Mouse (Mus musculus) retina, postnatal 1 day (tissue): ENCODE measurements around the gene Dnajb3.

Experiments
- DNase-seq: peaks from one replicate; pipeline ENCODE4 v3.0.0-alpha.2; 2012

Gene Dnajb3

GRCm38 (mm10) chr1:88205294-88205922 lies at the start of gene Dnajb3:
Gene Dnajb3, minus strand, starts transcription at chr1:88205782.
- peak; percentile 90 for DNase-seq

DNA sequence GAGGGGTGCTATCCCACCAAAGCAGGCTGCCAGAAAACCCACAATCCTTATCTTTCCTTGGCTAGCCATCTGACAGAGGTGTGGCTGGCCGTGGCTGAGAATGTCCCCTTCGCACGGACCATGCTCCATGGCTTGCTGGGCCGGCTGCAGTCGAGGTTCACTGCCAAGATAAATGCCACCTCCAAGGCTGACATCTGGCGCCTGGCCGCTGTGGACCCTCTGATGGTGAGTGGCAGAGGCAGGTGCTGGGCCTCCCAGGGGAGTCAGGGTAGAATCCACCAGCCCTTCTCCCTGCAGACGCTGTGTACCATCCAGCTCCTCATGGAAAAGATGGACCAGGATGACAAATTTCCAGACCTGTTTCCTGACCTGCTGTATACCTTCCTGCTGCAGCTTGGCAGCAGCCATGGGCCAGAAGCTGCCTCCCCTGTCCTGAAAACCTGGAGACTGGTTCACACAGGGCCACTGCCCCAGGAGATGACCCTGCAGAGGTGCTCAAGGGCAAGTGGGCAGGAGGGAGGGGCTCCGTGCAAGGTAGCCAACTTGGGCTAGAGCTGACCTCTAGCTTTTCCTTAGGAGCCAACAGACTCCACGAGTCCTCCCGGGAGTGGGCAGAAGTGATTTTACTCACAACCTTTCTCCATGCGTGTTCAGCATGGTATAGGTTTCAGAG lies 49.3 kb upstream of the Dnajb3 start:
- no peak for DNase-seq

DNA sequence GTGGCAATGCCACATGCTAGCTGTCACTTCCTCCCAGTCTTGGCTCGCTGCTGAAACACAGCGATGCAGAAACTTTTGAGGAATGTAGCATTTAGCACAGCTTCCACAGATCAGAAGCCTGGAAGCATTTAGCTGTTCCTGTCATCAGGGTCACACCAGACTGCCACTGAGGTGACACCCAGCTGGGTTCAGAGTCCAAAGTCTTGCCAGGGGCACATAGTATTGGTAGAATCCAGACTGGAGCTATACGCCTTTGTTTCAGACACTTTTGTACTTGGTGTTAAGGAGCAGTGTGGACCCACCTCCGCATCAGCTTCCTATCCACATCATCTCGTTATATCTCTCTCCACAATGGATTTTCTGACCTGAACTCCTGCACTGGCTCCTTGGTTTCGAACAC lies 48.0 kb upstream of the Dnajb3 start:
- no peak for DNase-seq

DNA sequence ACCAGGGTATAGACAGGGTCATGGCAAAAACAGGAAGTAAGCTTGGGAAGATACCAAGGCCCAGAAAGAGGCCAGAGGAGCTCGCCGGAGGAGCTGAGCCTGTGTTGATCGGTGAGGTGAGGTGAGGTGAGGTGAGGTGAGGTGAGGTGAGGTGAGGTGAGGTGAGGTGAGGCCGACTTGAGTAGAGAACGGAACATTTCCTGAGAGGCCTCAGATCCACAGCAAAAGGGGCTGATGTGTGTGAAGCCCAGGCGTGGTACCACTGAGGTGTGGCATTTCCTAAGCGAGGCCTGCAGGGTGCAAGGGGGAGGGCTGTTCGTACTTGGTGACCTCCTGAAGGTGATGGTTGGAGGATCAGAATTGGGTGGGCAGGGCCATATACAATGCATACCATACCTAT lies 47.5 kb upstream of the Dnajb3 start:
- no peak for DNase-seq

DNA sequence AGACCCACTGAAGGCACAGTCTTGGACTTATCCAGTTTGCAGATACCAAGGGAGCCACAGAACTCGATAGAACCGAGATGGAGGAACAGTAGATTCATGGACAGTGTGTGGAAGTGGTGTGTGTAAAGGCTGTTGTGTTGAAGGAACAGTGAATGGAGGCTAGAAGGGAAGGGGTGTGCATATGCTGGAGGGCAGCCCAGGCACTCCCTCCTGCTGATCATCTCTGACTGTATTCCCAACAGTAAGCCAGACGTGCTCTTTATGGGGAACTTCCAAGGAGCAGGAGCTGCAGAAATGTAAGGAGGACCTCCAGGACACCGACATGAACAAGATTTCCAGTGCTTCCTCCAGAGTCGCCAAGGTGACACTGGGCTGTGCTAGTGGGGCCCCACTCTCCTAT lies 44.4 kb upstream of the Dnajb3 start:
- no peak for DNase-seq

DNA sequence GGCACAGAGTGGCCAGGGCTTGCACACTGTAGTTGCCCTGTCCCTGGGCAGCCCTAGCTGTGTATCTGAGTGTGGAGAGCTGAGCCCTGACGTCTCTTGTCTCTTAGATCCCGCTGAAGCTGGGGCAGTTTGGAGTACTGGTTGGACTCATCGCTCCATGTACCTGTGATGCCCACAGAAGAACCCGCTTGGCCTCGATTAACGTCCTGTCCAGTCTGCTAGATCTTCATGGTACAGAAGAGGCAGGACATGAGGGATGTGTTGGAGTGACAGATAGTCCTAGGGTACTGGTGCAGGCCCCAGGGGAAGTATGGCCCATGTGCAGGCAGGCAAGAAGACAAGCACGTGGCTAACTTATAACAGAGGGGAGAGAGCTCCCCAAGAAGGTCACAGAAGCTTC lies 44.0 kb upstream of the Dnajb3 start:
- no peak for DNase-seq

GRCm38 (mm10) chr1:88248658-88249057 lies 43.1 kb upstream of the Dnajb3 start:
- no peak for DNase-seq

GRCm38 (mm10) chr1:88247660-88248059 lies 42.1 kb upstream of the Dnajb3 start:
- DNase-seq = no peak

GRCm38 (mm10) chr1:88246386-88246785 lies 40.8 kb upstream of the Dnajb3 start:
- DNase-seq = no peak

- no peak for DNase-seq
Measured at GRCm38 (mm10) chr1:88245881-88246280, 40.3 kb upstream of the Dnajb3 start.

- no peak for DNase-seq
Measured at GRCm38 (mm10) chr1:88243861-88244260, 38.3 kb upstream of the Dnajb3 start.

DNA sequence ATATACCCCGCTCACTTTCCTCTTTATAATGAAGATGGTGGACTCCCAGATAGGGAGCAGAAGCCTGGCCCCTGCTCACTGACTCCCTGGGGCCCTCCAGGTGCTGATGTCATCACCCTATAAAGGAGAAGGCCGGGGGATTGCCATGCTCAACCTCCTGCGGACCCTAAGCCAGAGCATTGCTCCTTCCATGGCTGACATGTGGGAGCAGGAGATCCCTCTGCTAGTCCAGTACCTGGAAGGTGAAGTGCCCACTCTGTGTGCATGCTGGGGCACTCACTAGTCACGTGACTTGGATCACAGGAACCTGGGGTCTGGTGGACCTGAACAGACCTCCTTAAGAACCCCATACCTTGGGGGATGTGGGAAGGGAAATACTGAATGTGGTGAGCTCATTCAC lies 35.0 kb upstream of the Dnajb3 start:
- no peak for DNase-seq

- no peak for DNase-seq
Measured at GRCm38 (mm10) chr1:88240072-88240471, 34.5 kb upstream of the Dnajb3 start.

GRCm38 (mm10) chr1:88238771-88239170 lies 33.2 kb upstream of the Dnajb3 start:
- DNase-seq = no peak

GRCm38 (mm10) chr1:88237311-88237710 lies 31.7 kb upstream of the Dnajb3 start:
- DNase-seq = no peak

DNA sequence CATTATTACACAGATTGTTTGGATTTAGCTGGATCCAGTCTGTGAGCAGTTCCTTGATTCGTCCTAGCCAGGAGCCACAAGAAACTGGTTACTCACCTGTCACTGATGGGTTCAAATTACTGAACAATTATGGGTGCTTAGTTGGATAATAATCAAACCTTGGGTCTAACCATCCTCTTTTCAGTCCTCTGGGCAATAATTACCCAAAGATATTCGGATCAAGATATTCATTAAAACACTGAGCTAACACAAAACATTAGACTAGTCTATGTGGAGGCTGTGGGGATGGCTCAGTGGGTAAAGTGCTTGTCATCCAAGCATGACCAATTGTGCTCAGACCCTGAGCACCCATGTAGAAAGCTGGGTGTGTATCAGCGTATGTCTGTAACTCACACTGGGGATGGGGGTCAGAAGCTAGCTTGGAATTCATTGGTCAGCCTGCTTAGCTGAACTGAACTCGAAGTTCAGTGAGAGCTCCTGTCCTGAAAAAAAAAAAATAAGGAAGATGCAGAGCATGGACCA lies 30.4 kb upstream of the Dnajb3 start:
- no peak for DNase-seq

GRCm38 (mm10) chr1:88235046-88235893 lies 29.7 kb upstream of the Dnajb3 start:
- DNase-seq = no peak

DNA sequence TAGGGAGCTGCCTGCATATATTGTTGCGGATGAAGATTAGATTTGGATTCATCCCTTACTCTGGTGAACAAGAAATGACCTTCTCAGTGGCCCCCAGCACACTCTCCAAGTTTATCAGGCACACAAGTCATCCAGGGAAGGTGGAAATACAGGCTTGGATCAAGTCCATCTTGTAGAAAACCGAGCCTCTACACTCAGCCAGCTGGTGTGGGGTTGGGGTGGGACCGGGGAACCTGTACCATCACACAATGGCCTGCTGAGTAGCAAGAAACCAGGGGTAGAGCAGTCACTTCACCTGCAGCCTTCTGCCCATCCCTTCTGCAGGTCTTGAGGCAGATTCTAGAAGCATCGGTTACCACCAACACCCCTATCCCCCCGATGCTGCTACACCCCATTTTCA lies 29.1 kb upstream of the Dnajb3 start:
- DNase-seq = no peak

GRCm38 (mm10) chr1:88234248-88234610 lies 28.6 kb upstream of the Dnajb3 start:
- DNase-seq = no peak

DNA sequence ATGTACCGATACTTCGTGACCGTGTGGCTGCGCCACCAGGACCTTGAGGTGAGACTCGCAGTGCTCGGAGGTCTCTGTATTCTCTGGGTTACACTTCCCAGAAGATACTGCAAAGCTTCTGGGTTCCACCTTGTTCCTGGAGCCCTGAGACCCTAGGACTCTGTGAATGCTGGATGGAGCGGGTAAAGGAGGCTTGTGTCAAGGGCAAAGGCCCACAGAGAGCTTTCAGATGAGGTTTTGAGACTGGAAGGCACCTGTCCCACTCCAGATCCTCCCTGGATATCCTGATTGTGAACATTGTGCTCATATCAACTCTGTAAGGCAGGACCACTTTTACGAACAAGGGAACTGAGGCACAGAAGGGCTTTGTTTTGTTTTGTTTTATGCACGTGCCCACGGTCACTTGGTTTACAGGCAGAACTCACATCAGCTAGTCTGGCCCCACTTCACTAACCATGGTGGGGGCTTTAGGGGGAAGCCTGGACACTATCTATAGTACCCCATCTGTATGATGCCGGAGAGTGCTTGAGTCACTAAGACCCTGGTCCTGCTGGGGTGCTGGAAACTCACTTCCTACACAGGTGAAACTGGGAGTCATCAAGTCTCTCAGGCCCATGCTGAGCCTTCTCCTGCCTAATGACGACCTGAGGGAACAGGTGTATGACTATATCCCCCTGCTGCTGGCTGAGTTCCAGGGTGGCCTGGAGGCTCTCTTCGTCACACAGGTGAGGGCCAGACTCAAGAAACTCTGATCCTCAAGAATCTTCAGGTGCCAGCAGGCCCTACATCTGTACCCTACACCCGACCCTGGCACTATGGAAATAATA lies 28.1 kb upstream of the Dnajb3 start:
- no peak for DNase-seq

- DNase-seq = no peak
Measured at GRCm38 (mm10) chr1:88232664-88233380, 27.2 kb upstream of the Dnajb3 start.
